Mouse (Mus musculus) cortical plate, adult 2 months (tissue): ENCODE results near the gene Ntm.

ENCODE experiments used
- CTCF ChIP-seq: fragments of 200-500 bp; IDR thresholded peaks from 2 replicates; pipeline ENCODE4 v1.5.1; 2011; ENCODE audit warnings: mild to moderate bottlenecking, control low read depth, low read length; ENCODE audit not compliant: insufficient read depth; ENCODE audit errors: extremely low read depth
- POLR2A ChIP-seq: fragments of 200-500 bp; IDR thresholded peaks from 2 replicates; pipeline ENCODE4 v1.6.1; 2011; ENCODE audit warnings: mild to moderate bottlenecking, low read length, control low read depth; ENCODE audit not compliant: insufficient read depth; ENCODE audit errors: extremely low read depth

DNA sequence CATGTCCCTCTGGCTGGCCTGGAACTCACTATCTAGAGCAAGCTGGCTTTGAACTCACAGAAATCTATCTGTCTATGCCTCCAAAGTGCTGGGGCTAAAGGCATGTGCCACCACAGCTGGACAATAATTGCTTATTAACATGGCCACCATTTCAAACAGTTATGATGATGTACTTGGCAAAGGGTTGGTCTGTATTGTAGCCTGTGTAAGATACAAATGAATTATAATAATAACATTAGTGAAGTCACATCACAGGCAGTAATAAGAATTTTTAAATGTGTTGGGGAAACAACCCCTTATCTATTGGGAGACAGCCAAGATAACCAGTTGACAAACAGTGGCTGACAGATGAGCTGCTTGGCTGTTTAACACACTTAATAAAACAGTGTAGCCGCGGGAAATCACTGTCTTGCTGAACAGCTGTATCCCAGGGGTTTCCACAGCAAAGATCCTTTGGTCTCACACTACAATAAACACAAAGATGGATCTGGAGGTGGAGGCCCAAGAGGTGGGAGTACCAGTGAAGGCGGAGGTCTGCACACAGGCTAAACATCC, 302.8 kb downstream of the Ntm start:
- TF ChIP-seq CTCF = no peak
- TF ChIP-seq POLR2A = no peak
